Mouse (Mus musculus) ES-Bruce4 (cell line): ENCODE measurements around the gene Gemin4.

Experiments
- CTCF ChIP-seq: IDR thresholded peaks from one replicate; pipeline ENCODE4 v1.8.1; 2011; ENCODE audit warnings: low read depth, low read length
- POLR2A ChIP-seq: IDR thresholded peaks from one replicate; pipeline ENCODE4 v1.8.1; 2011; ENCODE audit warnings: low read length; ENCODE audit not compliant: insufficient read depth

GRCm38 (mm10) chr11:76215011-76215410 is 2.5 kb downstream of the Gemin4 start:
- TF ChIP-seq CTCF (no peak), POLR2A (no peak)
